Mouse (Mus musculus) thymus, adult 2 months (tissue): ENCODE results near the gene Gigyf1.

Source experiments
- CTCF ChIP-seq: fragments of 200-500 bp; IDR thresholded peaks from 2 replicates; pipeline ENCODE4 v1.5.1; 2012; ENCODE audit warnings: mild to moderate bottlenecking, control low read depth, low read length, moderate library complexity, borderline replicate concordance; ENCODE audit not compliant: control insufficient read depth, poor library complexity, insufficient read depth; ENCODE audit errors: extremely low read depth
- POLR2A ChIP-seq: fragments of 200-500 bp; IDR thresholded peaks from 2 replicates; pipeline ENCODE4 v1.6.1; 2012; ENCODE audit warnings: mild to moderate bottlenecking, low read length, control low read depth, moderate library complexity; ENCODE audit not compliant: control insufficient read depth, poor library complexity, insufficient read depth; ENCODE audit errors: extremely low read depth

- TF ChIP-seq CTCF (no peak), POLR2A (no peak)
These were observed 46.0 kb upstream of the Gigyf1 start for GRCm38 (mm10) chr5:137472252-137472904.
